Mouse (Mus musculus): ENCODE results near the gene Crip2.

DNA sequence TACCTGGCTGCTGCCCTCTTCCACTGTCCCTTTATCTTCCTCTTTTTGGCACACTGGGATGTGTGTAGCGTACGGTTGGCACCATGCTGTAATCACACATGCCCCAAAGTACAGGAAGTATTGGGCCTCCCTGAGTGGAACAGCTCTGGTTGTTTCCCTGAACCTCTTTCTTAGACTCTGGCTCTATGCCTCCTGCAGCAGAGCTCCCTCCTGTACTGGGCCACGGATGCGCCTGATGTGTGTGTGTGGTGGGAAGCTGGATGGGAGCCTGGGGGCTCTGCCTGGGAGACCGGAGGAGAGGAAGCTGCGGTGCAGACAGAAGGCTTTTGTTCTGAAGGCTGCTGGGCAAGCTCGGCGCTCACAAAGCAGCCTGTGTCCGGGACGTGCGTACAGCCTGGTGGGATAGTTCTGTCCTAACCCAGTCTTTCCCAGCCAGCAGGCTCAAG, 23.5 kb downstream of the Crip2 start:
- no peak for TF ChIP-seq CTCF (IDR thresholded peaks at IDR 0.05; ENCODE audit: control insufficient read depth, insufficient read depth, low read length)
- TF ChIP-seq POLR2A (IDR thresholded peaks at IDR 0.05; ENCODE audit: borderline replicate concordance, control insufficient read depth, low read depth, low read length), result no peak

Data from bone marrow, adult 2 months (tissue).